Mouse (Mus musculus): ENCODE measurements around the gene Mgme1. TPM values are rescaled to one million over a fixed set of nuclear protein-coding genes. Genes with fewer than 3 reads are reported as not detected.

Gene Mgme1
- total and polyA plus RNA-seq, 2 experiments from 2014 or later, result 4.4 to 6.5 TPM

- DNase-seq (ENCODE audit: low spot score), result no peak
Measured at GRCm38 (mm10) chr2:144299749-144300669, 29.5 kb downstream of the Mgme1 start.

GRCm38 (mm10) chr2:144301101-144301500, 30.6 kb downstream of the Mgme1 start:
- ATAC-seq (no peak), DNase-seq (ENCODE audit: low spot score) (no peak)
- H3K9ac ChIP-seq (replicated peaks; ENCODE audit: low read length), result no peak overlapping the region
- TF ChIP-seq CTCF (IDR thresholded peaks at IDR 0.05; ENCODE audit: low read depth), result no peak
- H3K27me3 ChIP-seq (ENCODE audit: insufficient read depth, low read length), result no peaks in the 10 kb centered on the region
- no peaks in the 10 kb centered on the region for H3K4me1 ChIP-seq (ENCODE audit: insufficient read depth, low read length)
- no peaks in the 10 kb centered on the region for H3K36me3 ChIP-seq (ENCODE audit: insufficient read depth, low read length)
- no peak overlapping the region for H3K4me3 ChIP-seq (ENCODE audit: low read length)
- no peaks in the 10 kb centered on the region for H3K9me3 ChIP-seq (ENCODE audit: low read length)
- no peak overlapping the region for H3K27ac ChIP-seq
- 94% methylated on average over 11 of the region's 11 CpGs for WGBS
- no peak overlapping the region for H3K4me2 ChIP-seq (ENCODE audit: low read depth, low read length)

More at GRCm38 (mm10) chr2:144299749-144300669, 29.5 kb downstream of the Mgme1 start:
- H3K27me3 ChIP-seq (ENCODE audit: insufficient read depth, low read length), result no peaks in the 10 kb centered on the region
- H3K36me3 ChIP-seq (ENCODE audit: insufficient read depth, low read length), result no peaks in the 10 kb centered on the region
- no peak overlapping the region for H3K27ac ChIP-seq
- ATAC-seq, result no peak
- WGBS, result 71% methylated on average over 9 of the region's 9 CpGs
- no peak overlapping the region for H3K4me2 ChIP-seq (ENCODE audit: low read depth, low read length)
- TF ChIP-seq CTCF (IDR thresholded peaks at IDR 0.05; ENCODE audit: low read depth), result no peak
- no peak overlapping the region for H3K4me3 ChIP-seq (ENCODE audit: low read length)
- no peak overlapping the region for H3K9ac ChIP-seq (replicated peaks; ENCODE audit: low read length)
- no peaks in the 10 kb centered on the region for H3K4me1 ChIP-seq (ENCODE audit: insufficient read depth, low read length)
- H3K9me3 ChIP-seq (ENCODE audit: low read length), result no peaks in the 10 kb centered on the region

- no peak for DNase-seq (ENCODE audit: low spot score)
- no peak overlapping the region for H3K4me3 ChIP-seq (ENCODE audit: low read length)
- no peaks in the 10 kb centered on the region for H3K9me3 ChIP-seq (ENCODE audit: low read length)
- WGBS, result 76% methylated on average over 18 of the region's 18 CpGs
- H3K4me1 ChIP-seq (ENCODE audit: insufficient read depth, low read length), result no peaks in the 10 kb centered on the region
- H3K4me2 ChIP-seq (ENCODE audit: low read depth, low read length), result no peak overlapping the region
- H3K9ac ChIP-seq (replicated peaks; ENCODE audit: low read length), result no peak overlapping the region
- H3K27ac ChIP-seq, result no peak overlapping the region
- TF ChIP-seq CTCF (IDR thresholded peaks at IDR 0.05; ENCODE audit: low read depth), result peak; percentile 16; the same call in 1 of the 2 replicates
- H3K27me3 ChIP-seq (ENCODE audit: insufficient read depth, low read length), result no peaks in the 10 kb centered on the region
- ATAC-seq, result no peak
- no peaks in the 10 kb centered on the region for H3K36me3 ChIP-seq (ENCODE audit: insufficient read depth, low read length)
Measured at GRCm38 (mm10) chr2:144305721-144306294, 35.3 kb downstream of the Mgme1 start.

DNA sequence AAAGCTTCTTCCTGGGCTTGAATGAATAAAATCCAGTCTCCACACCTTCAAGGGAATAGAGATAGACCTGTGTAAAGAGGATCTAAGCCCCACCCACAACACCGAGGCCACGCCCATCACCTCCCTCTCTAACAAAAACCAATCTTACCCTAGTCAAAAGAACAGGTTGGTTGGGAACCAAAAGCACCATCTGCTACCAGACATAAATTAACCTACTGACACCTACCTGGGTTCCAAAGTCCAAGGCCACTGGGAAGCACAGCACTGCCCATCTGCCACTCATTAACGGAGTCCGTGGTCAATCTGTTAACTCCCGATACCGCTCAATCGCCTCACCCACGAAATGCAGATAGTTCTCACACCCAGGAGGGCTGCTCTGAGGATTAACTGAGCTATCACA, 38.1 kb downstream of the Mgme1 start:
- Histone ChIP-seq H3K4me1 (ENCODE audit: insufficient read depth, low read length) (no peaks in the 10 kb centered on the region), H3K27ac (no peak overlapping the region), H3K4me3 (ENCODE audit: low read length) (no peak overlapping the region), H3K27me3 (ENCODE audit: insufficient read depth, low read length) (no peaks in the 10 kb centered on the region), H3K4me2 (ENCODE audit: low read depth, low read length) (no peak overlapping the region), H3K9me3 (ENCODE audit: low read length) (no peaks in the 10 kb centered on the region), H3K9ac (replicated peaks; ENCODE audit: low read length) (no peak overlapping the region), H3K36me3 (ENCODE audit: insufficient read depth, low read length) (no peaks in the 10 kb centered on the region)
- no peak for TF ChIP-seq CTCF (IDR thresholded peaks at IDR 0.05; ENCODE audit: low read depth)
- no peak for DNase-seq (ENCODE audit: low spot score)
- WGBS, result 54% methylated on average over 8 of the region's 8 CpGs
- ATAC-seq, result no peak

- TF ChIP-seq CTCF (IDR thresholded peaks at IDR 0.05; ENCODE audit: low read depth), result no peak
- Histone ChIP-seq H3K4me2 (ENCODE audit: low read depth, low read length) (no peak overlapping the region), H3K9ac (replicated peaks; ENCODE audit: low read length) (no peak overlapping the region), H3K36me3 (ENCODE audit: insufficient read depth, low read length) (no peaks in the 10 kb centered on the region), H3K9me3 (ENCODE audit: low read length) (no peaks in the 10 kb centered on the region), H3K27ac (no peak overlapping the region), H3K4me1 (ENCODE audit: insufficient read depth, low read length) (no peaks in the 10 kb centered on the region), H3K4me3 (ENCODE audit: low read length) (no peak overlapping the region), H3K27me3 (ENCODE audit: insufficient read depth, low read length) (no peaks in the 10 kb centered on the region)
- DNase-seq (ENCODE audit: low spot score) (no peak), ATAC-seq (no peak)
- 45% methylated on average over 5 of the region's 5 CpGs for WGBS
Measured at GRCm38 (mm10) chr2:144310273-144310672, 39.8 kb downstream of the Mgme1 start.

GRCm38 (mm10) chr2:144311372-144311771, 40.9 kb downstream of the Mgme1 start:
- Histone ChIP-seq H3K4me3 (ENCODE audit: low read length) (no peak overlapping the region), H3K4me2 (ENCODE audit: low read depth, low read length) (no peak overlapping the region), H3K4me1 (ENCODE audit: insufficient read depth, low read length) (no peaks in the 10 kb centered on the region), H3K27me3 (ENCODE audit: insufficient read depth, low read length) (no peaks in the 10 kb centered on the region), H3K36me3 (ENCODE audit: insufficient read depth, low read length) (no peaks in the 10 kb centered on the region), H3K9ac (replicated peaks; ENCODE audit: low read length) (no peak overlapping the region), H3K9me3 (ENCODE audit: low read length) (no peaks in the 10 kb centered on the region), H3K27ac (no peak overlapping the region)
- no peak for TF ChIP-seq CTCF (IDR thresholded peaks at IDR 0.05; ENCODE audit: low read depth)
- 92% methylated on average over 2 of the region's 2 CpGs for WGBS
- ATAC-seq (no peak), DNase-seq (ENCODE audit: low spot score) (no peak)

GRCm38 (mm10) chr2:144324218-144324617, 53.8 kb downstream of the Mgme1 start:
- no peak for DNase-seq (ENCODE audit: low spot score)
- H3K4me3 ChIP-seq (ENCODE audit: low read length), result no peak overlapping the region
- WGBS, result 75% methylated on average over 3 of the region's 3 CpGs
- no peak for TF ChIP-seq CTCF (IDR thresholded peaks at IDR 0.05; ENCODE audit: low read depth)
- no peak for ATAC-seq
- no peak overlapping the region for H3K27ac ChIP-seq
- 0 out of 2 replicates have a peak, but pooled peaks cover 5% of the 10 kb centered on the region for H3K27me3 ChIP-seq (ENCODE audit: insufficient read depth, low read length)
- H3K9ac ChIP-seq (replicated peaks; ENCODE audit: low read length), result no peak overlapping the region
- H3K9me3 ChIP-seq (ENCODE audit: low read length), result no peaks in the 10 kb centered on the region
- H3K4me2 ChIP-seq (ENCODE audit: low read depth, low read length), result no peak overlapping the region
- no peaks in the 10 kb centered on the region for H3K4me1 ChIP-seq (ENCODE audit: insufficient read depth, low read length)
- no peaks in the 10 kb centered on the region for H3K36me3 ChIP-seq (ENCODE audit: insufficient read depth, low read length)

Measured in hindbrain, postnatal 0 days (tissue).